8 mouse cellular contexts compared by ENCODE assay signal in the genomic region with DNA sequence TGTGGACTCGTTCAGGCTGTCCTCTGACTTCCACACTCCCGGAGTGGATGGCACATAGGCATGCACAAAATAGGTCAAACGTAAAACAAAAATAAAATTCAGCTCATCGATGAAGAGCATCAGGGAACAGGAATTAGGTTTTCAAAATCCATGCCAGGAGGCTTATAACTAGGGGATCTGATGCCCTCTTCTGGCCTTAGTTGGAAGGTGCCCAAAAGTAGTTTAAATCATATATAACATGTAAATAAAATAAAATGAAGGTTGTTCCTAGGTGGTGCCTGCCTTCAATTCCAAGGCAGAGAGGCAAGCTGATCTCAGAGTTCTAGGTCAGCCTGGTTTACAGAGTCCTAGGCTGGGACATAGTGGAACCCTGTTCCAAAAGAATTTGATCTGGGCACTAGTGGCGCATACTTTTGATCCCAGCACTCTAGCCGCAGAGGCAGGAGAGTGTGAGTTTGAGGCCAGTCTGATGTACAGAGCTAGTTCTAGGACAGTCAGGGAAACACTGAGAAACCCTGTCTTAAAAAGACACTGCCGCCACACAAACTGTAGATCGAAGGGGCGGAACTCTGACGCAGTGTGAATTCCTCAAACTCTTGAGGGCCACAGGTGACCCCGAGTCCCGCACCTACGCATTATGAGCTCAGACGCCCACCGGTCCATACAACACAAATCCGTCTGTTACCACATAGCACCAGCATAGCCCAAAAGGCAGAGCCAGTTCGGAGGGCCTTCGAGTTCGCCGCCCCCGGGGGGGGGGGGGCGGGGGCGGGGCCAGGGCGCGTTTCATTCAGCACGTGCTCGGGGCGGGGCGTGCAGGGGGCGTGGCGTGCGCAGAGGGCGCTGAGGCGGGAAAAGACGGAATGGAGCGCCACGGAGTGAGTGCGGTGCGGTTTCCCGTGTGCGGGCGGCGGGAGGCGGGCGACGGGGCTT. TPM values are rescaled to one million over a fixed set of nuclear protein-coding genes. Genes with fewer than 3 reads are reported as not detected.
DNase-seq lines count a peak whose midpoint lies in the region; ATAC-seq lines count a peak whose summit lies in the region.

Gene Syce2 (plus strand): TSS at position 736 of the 933 bp plus-strand sequence.

- H3K27me3 ChIP-seq in hindbrain, embryonic 14.5 days (ENCODE audit: control insufficient read depth, insufficient read depth, low read length): peaks cover 6% of the 10 kb centered on the region; the same call in 1 of the 2 replicates

- intact Hi-C loops in left cerebral cortex, postnatal 10 days (cut with DNase I): no loop called here

- peak within 1 kb of the TSS; percentile 88 for H3K4me2 ChIP-seq in hindbrain, embryonic 14.5 days (replicated peaks)

- peak within 1 kb of the TSS; percentile 41 for H3K4me3 ChIP-seq in hindbrain, embryonic 14.5 days (replicated peaks; ENCODE audit: low read length)

- H3K4me1 ChIP-seq in hindbrain, embryonic 14.5 days (replicated peaks; ENCODE audit: control insufficient read depth, insufficient read depth, low read length): peaks cover 4% of the 10 kb centered on the region; the same call in 1 of the 2 replicates

- H3K27ac ChIP-seq in hindbrain, embryonic 14.5 days: no peak within 1 kb of the TSS

- H3K9ac ChIP-seq in hindbrain, embryonic 14.5 days: peak within 1 kb of the TSS; percentile 54

- peak; percentile 44; the same call in 1 of the 2 replicates for ATAC-seq in hindbrain, embryonic 14.5 days (ENCODE audit: low FRiP score)
- ATAC-seq in megakaryocyte, adult 5-6 weeks (ENCODE audit: poor library complexity, severe bottlenecking): peak; percentile 86

- no peaks in the 10 kb centered on the region for H3K9me3 ChIP-seq in hindbrain, embryonic 14.5 days (ENCODE audit: control insufficient read depth, low read length)

- WGBS in hindbrain, embryonic 14.5 days: 16% methylated on average over 46 of the region's 46 CpGs

- peak; percentile 33 for DNase-seq in WW6 (ENCODE audit: low read depth, low spot score)
- peak; percentile 71 for DNase-seq in cerebellum, adult 9-10 months
- peak; percentile 46 for DNase-seq in forelimb bud, embryonic 11.5 days (ENCODE audit: low read depth, low spot score)
- peak; percentile 66 for DNase-seq in hindbrain, embryonic 14.5 days (ENCODE audit: low spot score)
- peak; percentile 42 to 90 for DNase-seq in left cerebral cortex, postnatal 10 days (ENCODE audit: extremely low spot score in 1 of 2, low spot score in 2 of 2)
- peak; percentile 67 for DNase-seq in retina, postnatal 7 days (ENCODE audit: low read depth, low spot score)
- DNase-seq in urinary bladder, postnatal 36 days (ENCODE audit: low spot score in 2 of 2): peak; percentile 66 to 80

- H3K36me3 ChIP-seq in hindbrain, embryonic 14.5 days (replicated peaks; ENCODE audit: control insufficient read depth, insufficient read depth): peaks cover 43% of the 10 kb centered on the region

RNA-seq across cellular contexts. Expression of gene Syce2, which starts in this region (rescaled TPM):
- polyA plus RNA-seq in hindbrain, embryonic 14.5 days (2014; fragmentation: Nextera tagmentation; extraction: Ambion mirVana): 27.7 and 32.5 TPM in 2 replicates
- total RNA-seq in left cerebral cortex, postnatal 10 days (2021): 10 to 100 TPM; 19.3 to 22.8 TPM
- total RNA-seq in megakaryocyte, adult 5-6 weeks (2015): 67.7 and 97.1 TPM in 2 replicates
- total RNA-seq in megakaryocyte, adult 5-6 weeks (2017): 46.2 and 47.5 TPM in 2 replicates
